Mouse (Mus musculus) limb, embryonic 14.5 days (tissue): ENCODE measurements around the gene Cacnb4. TPM values are rescaled to one million over a fixed set of nuclear protein-coding genes. Genes with fewer than 3 reads are reported as not detected.

Experiments used
- ATAC-seq: fragments of 200-750 bp; cut with Nextera tagmentation; 2 replicates; pipeline ENCODE4 v1.8.0; 2017; ENCODE audit warnings: low read depth, moderate number of reproducible peaks, moderate TSS enrichment; ENCODE audit not compliant: low FRiP score
- DNase-seq: peaks from one replicate; pipeline ENCODE4 v3.0.0-alpha.2; 2015; ENCODE audit warnings: low spot score
- H3K27ac ChIP-seq: fragments of 300-500 bp; sonication (generic); replicated peaks from 2 replicates; pipeline ENCODE4 v1.5.1; 2014; ENCODE audit warnings: low read depth, mild to moderate bottlenecking, low read length, moderate library complexity, mixed read lengths
- H3K27me3 ChIP-seq: fragments of 300-500 bp; sonication (generic); 2 replicates; pipeline ENCODE4 v1.6.1; 2014; ENCODE audit warnings: low read length, mixed read lengths; ENCODE audit not compliant: control insufficient read depth, insufficient read depth
- H3K36me3 ChIP-seq: fragments of 300-500 bp; sonication (generic); 2 replicates; pipeline ENCODE4 v1.6.1; 2014; ENCODE audit warnings: mild to moderate bottlenecking, low read length, moderate library complexity, mixed read lengths; ENCODE audit not compliant: control insufficient read depth, insufficient read depth
- H3K4me1 ChIP-seq: fragments of 300-500 bp; sonication (generic); 2 replicates; pipeline ENCODE4 v1.6.1; 2014; ENCODE audit warnings: antibody characterized with exemption, low read length, mixed read lengths; ENCODE audit not compliant: control insufficient read depth, insufficient read depth
- H3K4me2 ChIP-seq: fragments of 300-500 bp; sonication (generic); replicated peaks from 2 replicates; pipeline ENCODE4 v1.6.1; 2014; ENCODE audit warnings: low read depth, mild to moderate bottlenecking, low read length, moderate library complexity; ENCODE audit not compliant: severe bottlenecking
- H3K4me3 ChIP-seq: fragments of 300-500 bp; sonication (generic); replicated peaks from 2 replicates; pipeline ENCODE4 v1.5.1; 2014; ENCODE audit warnings: low read length
- H3K9ac ChIP-seq: fragments of 300-500 bp; sonication (generic); 2 replicates; pipeline ENCODE4 v1.6.1; 2014; ENCODE audit warnings: mild to moderate bottlenecking, low read depth, low read length, moderate library complexity; ENCODE audit not compliant: severe bottlenecking
- H3K9me3 ChIP-seq: fragments of 300-500 bp; sonication (generic); 2 replicates; pipeline ENCODE4 v1.6.1; 2016; ENCODE audit warnings: low read length; ENCODE audit not compliant: control insufficient read depth
- POLR2A ChIP-seq: fragments of 200-500 bp; IDR thresholded peaks from 2 replicates; pipeline ENCODE4 v1.8.0; 2012; ENCODE audit warnings: inconsistent platforms, mild to moderate bottlenecking, moderate library complexity, borderline replicate concordance; ENCODE audit not compliant: insufficient read depth, insufficient read length; ENCODE audit errors: extremely low read depth
- WGBS: fragments of 180-500 bp; shearing (Covaris S2); extraction: QIAGEN DNeasy Blood & Tissue Kit; methylation state at CpG from one replicate; pipeline ENCODE4 v1.1.7; 2014; 5-methylcytosine and 5-hydroxymethylcytosine counted together
- polyA plus RNA-seq, 2 experiments: library from polyadenylated mRNA; depleted of rRNA in 1 of 2; stranded (reverse) in 1 of 2; unstranded in 1 of 2; fragments of >200 nt; fragmentation: Nextera tagmentation in 1 of 2; extraction: Ambion mirVana in 1 of 2; gene quantifications; 2 replicates each; pipeline versions ENCODE4 v1.2.1 to v1.2.3; 2012 to 2014

Cacnb4 gene
- polyA plus RNA-seq, 2 experiments: 0.81 to 0.91 TPM

- no peak overlapping the region for H3K4me3 ChIP-seq
- H3K36me3 ChIP-seq: peaks cover 66% of the 10 kb centered on the region
- H3K9ac ChIP-seq: no peak overlapping the region
- 92% methylated on average over 5 of the region's 5 CpGs for WGBS
- no peak overlapping the region for H3K27ac ChIP-seq
- ATAC-seq (no peak), DNase-seq (no peak)
- no peaks in the 10 kb centered on the region for H3K27me3 ChIP-seq
- H3K4me2 ChIP-seq: no peak overlapping the region
- H3K4me1 ChIP-seq: no peaks in the 10 kb centered on the region
- no peak for TF ChIP-seq POLR2A
- peaks cover 25% of the 10 kb centered on the region for H3K9me3 ChIP-seq
Observed at GRCm38 (mm10) chr2:52412524-52413037, 264.1 kb downstream of the Cacnb4 start.

GRCm38 (mm10) chr2:52406480-52406879 is 270.2 kb downstream of the Cacnb4 start:
- DNase-seq (no peak), ATAC-seq (no peak)
- Histone ChIP-seq H3K4me3 (no peak overlapping the region), H3K9me3 (peaks cover 22% of the 10 kb centered on the region), H3K4me1 (no peaks in the 10 kb centered on the region), H3K36me3 (peaks cover 81% of the 10 kb centered on the region), H3K27me3 (no peaks in the 10 kb centered on the region), H3K27ac (no peak overlapping the region), H3K9ac (no peak overlapping the region), H3K4me2 (no peak overlapping the region)
- no peak for TF ChIP-seq POLR2A
- WGBS: 95% methylated on average over 1 of the region's 1 CpGs

- whole genome bisulfite sequencing: 96% methylated on average over 5 of the region's 5 CpGs
- Histone ChIP-seq H3K4me1 (no peaks in the 10 kb centered on the region), H3K27ac (no peak overlapping the region), H3K4me3 (no peak overlapping the region), H3K36me3 (peaks cover 70% of the 10 kb centered on the region), H3K9me3 (peaks cover 10% of the 10 kb centered on the region), H3K27me3 (no peaks in the 10 kb centered on the region), H3K4me2 (no peak overlapping the region), H3K9ac (no peak overlapping the region)
- TF ChIP-seq POLR2A: no peak
- ATAC-seq (no peak), DNase-seq (no peak)
Observed at GRCm38 (mm10) chr2:52405238-52405637, 271.4 kb downstream of the Cacnb4 start.

GRCm38 (mm10) chr2:52394529-52394928 is 282.1 kb downstream of the Cacnb4 start:
- no peaks in the 10 kb centered on the region for H3K9me3 ChIP-seq
- H3K4me1 ChIP-seq: no peaks in the 10 kb centered on the region
- H3K27me3 ChIP-seq: no peaks in the 10 kb centered on the region
- no peak overlapping the region for H3K4me3 ChIP-seq
- no peak overlapping the region for H3K4me2 ChIP-seq
- no peak for TF ChIP-seq POLR2A
- ATAC-seq: no peak
- WGBS: 86% methylated on average over 5 of the region's 5 CpGs
- DNase-seq: no peak
- H3K9ac ChIP-seq: no peak overlapping the region
- no peak overlapping the region for H3K27ac ChIP-seq
- peaks cover 2% of the 10 kb centered on the region; the same call in 1 of the 2 replicates for H3K36me3 ChIP-seq

GRCm38 (mm10) chr2:52390415-52390975 is 286.1 kb downstream of the Cacnb4 start:
- Histone ChIP-seq H3K27ac (no peak overlapping the region), H3K4me2 (no peak overlapping the region), H3K36me3 (no peaks in the 10 kb centered on the region), H3K9me3 (no peaks in the 10 kb centered on the region), H3K4me3 (no peak overlapping the region), H3K9ac (no peak overlapping the region), H3K27me3 (no peaks in the 10 kb centered on the region), H3K4me1 (no peaks in the 10 kb centered on the region)
- peak; percentile 39 for DNase-seq
- WGBS: 62% methylated on average over 2 of the region's 2 CpGs
- peak; percentile 78 for ATAC-seq
- TF ChIP-seq POLR2A: no peak

- Histone ChIP-seq H3K36me3 (no peaks in the 10 kb centered on the region), H3K4me1 (no peaks in the 10 kb centered on the region), H3K4me2 (no peak overlapping the region), H3K4me3 (no peak overlapping the region), H3K9ac (no peak overlapping the region), H3K9me3 (no peaks in the 10 kb centered on the region), H3K27ac (no peak overlapping the region), H3K27me3 (no peaks in the 10 kb centered on the region)
- no peak for TF ChIP-seq POLR2A
- ATAC-seq (no peak), DNase-seq (no peak)
- 57% methylated on average over 3 of the region's 3 CpGs for WGBS
Observed at GRCm38 (mm10) chr2:52389975-52390374, 286.7 kb downstream of the Cacnb4 start.
